Mouse (Mus musculus) Muller cell, postnatal 12 days (primary cell): Measurements from ENCODE around the gene Lsamp.
A peak's percentile ranks its signal among the peaks of the same experiment; 100 is the strongest.

Source experiments
- DNase-seq: peaks from one replicate; pipeline ENCODE4 v3.0.0-alpha.2; 2015; ENCODE audit errors: inconsistent ontology term

Gene Lsamp

DNA sequence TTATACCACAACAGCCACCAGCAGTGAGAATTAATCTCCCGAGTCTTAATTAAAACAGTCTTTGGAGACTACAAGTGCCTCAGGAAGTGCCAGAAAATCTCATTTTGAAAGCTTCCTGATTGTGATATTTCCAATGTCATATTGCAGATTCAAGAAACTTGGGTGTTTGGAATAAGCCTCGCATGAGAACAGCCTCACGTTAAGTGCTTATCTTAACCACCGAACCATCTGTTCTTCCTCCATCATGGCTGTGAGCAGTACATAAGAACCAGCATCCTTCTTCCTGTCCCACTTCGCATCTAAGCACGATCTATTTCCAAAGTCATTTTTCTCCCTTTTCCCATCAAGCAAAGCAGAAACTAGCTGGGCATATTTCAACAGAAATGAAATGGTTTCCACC is 1780.1 kb downstream of the Lsamp start:
- no peak for DNase-seq

DNA sequence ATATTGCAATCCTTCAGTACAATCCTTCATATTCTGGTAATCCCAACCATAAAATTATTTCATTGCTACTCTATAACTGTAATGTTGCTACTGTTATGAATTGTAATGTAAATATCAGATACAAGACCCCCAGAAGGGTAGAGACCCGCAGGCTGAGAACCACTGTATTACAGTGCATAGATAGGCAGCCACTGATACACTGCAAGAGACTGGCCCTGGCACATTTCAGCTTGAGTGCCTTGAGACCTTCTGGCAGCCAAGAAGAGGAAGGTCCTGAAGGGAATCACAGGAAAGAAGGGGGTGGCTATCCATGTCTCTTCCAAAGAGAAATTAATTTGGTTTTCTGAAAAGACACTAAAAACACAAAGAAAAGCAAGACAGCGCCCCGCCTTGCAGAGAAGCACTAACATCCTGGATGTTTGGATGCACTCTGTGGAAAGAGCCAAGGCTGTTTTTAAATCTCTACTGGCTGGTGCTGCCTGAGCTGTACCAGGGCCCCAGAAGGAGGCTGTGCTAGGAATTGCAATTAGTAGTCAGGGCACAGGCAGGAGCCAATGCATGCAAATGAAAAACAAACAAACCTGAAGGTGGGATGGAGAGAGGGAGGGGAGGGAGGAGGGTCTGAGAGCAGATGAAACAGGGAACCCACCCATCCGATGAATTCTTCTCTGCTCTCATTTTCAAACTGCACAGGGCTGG is 1787.4 kb downstream of the Lsamp start:
- no peak for DNase-seq

DNA sequence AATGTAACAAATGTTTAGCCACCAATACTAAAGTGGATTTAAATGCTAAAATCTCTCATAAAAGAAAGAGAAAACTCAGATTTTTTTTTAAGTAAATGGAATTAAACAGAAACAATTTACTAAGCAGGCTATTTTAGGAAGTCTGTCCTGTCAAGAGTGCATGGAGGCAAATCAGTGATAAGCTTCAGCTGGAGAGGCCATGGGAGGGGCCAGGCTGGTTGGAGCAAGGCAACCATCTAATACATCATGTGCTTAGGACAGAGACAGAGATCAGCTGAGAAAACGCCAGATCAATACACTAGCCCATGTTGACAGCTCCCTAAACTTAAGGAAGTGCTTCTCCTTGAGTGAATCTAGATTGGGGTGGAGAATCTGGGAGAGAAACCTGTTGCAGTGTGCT is 1793.4 kb downstream of the Lsamp start:
- DNase-seq: no peak

DNA sequence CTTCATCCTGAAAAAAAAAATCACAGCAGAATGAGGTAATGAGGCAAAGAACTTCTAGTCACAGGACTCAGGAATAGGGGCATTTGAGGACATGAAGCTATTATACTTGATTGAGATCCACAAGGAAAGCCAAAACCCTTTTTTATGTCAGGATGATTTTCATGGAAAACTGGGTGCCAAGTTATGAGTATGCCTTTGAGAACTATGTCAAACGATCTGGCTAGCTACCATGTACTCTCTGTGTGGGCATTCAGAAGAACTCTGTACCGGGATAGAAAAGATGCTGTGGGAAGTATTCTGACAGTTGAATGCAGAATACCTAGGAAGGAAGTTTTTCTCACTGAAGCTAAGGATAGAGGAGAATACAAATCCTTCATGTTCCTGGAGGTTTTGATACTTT is 1801.4 kb downstream of the Lsamp start:
- peak; percentile 13 for DNase-seq

DNA sequence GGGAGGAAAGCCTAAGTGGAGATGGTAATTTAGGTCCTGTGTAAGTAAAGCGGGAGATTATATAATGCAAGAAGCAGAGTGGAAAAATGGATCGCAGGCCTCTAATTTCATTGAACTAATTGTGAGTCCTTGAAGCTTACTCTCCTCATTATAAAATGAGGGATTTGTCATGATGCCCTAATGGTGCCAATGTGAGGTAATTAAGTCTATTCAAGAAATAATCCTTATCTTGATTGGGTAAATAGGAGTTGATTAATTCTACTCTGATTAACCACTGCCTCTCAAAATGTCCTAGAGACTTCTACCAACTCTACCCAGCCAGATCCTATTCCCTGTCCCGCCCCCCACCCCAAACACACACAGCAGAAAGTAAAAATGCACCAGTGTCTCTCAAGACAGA is 1802.5 kb downstream of the Lsamp start:
- peak; percentile 25 for DNase-seq

DNA sequence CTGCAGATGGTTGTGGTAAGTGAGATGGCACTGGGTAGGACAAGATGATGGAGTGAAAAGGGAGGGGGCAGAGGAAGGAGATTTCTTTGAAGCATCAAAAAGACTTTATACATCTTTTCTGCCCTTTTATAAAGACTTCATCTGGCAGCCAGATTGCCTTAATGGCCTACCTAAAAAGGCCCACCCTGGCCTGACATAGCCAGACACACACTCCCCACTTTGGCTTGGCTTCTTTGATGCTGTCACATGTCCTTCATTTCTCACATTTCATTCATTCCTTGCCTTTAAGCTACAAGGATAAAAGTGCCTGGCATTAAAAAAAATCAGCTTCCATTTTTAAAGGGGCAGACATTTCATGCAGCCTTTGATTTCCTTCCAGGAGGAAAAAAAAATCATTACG is 1803.0 kb downstream of the Lsamp start:
- DNase-seq: peak; percentile 3

DNA sequence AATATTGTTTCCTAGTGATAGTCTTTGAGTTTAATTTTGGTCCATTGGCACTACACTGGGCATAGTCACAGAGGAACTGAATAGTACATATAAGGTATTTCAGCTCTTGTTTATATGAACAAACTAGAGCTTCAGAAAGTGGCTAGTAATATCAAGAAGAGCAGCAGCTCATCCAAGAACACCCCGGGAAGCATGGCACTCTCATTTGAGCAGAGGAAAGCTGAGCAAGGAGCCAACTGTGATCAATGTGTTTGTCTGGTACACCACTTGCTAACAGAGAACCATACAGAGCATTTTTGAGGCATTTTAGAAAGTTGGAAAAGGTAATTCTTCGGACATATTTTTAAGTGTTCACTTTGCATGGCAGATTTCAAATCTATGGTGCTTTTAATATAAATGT is 1805.9 kb downstream of the Lsamp start:
- no peak for DNase-seq

DNA sequence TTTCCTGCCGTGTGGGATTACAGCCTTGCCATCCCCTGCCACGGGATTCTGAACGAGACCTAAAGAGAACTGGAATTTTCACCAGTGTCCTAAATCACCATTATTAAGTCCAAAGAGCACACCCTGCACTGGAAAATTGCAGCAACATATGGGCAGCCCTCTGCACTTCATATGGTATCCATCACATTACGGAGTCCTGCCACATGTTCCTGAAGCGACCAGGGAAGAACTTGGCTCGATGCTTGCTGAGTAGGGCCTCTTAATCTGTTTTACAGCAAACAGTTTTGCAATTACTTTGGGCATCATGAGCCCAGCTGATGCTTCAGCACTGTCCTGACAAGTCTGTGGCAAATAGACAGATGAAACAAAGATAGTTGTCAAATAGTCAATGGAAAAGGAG is 1836.2 kb downstream of the Lsamp start:
- no peak for DNase-seq

DNA sequence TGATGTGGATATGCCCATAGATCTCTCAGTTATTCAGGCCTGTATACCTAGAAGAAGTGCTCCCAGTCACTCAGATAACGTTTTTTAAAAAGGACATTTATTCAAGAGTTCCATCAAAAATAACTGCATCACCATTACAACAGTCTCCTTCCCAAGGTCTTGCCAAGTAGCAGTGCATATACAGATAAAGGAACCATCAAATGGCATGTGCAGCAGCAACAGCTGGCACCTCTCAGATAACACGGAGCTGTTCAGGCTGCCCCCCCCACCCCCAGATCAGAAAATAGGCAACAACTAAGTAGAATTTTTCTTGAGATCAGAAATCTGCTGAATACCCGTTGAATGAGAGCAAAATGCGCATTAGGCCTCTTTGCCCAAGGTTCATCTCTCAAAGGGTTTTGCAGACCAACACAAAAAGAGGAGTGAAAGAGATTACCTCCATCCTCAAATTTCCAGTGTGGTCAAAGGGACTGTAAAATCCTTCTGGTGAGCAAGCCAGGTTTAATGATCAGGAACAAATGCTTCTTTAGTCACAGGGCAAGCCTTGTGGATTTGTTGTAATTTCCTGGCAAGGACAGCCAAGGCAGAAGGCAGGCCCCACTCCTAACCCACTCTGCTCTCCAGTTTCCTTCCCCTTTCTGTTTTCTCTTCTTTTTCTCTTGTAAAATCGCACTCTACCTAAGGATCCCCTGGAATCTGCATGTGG is 1842.9 kb downstream of the Lsamp start:
- peak; percentile 44 for DNase-seq

DNA sequence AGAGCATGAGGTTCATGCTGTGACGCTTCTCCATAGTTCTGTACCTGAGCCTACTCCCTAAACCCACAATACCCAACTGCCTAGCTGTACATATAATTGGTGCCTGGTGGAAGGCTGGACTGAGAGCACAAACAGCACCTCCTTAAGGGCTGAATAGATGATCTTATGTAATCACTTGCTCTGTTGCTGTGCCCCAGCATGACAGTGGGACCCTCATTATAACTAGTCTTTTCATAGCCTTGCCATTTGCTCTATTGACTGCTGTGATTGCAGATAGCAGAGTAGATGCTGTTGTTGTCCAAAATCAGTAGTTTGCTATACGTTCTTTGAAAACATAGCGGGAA is 1843.4 kb downstream of the Lsamp start:
- no peak for DNase-seq

DNA sequence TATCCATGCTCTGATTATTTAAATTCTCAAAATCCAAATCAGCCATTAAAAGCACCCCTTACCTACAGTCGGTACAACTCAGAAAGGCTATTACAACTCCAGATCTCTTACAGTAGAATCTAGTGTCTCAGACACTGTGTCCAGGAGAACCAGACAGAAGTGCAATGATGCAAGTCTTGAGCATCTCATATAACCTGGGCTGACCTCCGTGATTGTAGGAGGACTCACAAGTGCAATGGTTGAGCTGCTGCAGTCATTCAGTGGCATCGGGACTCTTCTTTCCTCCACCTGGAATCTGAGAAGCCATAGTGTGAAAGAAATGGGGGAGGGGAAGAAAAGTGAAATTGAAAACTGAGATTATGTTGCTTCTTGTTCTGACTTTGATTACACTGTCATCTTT is 1850.5 kb downstream of the Lsamp start:
- DNase-seq: no peak

DNA sequence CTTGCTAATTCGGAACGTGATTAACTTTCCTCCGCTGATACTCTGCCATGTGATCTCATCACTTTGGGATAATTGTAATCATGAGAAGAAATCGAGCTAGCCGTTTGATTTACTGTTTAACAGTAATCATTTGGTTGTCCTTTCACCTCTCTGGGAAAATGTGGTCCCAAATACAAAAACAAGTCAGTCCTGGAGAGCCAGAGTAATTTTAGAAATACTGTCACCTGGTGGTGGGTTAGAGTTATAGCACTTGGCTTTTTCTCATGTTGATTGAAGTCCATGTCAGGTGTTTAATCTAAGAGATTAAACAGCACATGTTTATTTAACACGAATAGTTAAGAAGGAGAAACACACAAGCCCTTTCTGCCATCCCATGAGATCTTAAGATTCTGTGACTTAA is 1851.6 kb downstream of the Lsamp start:
- peak; percentile 29 for DNase-seq

DNA sequence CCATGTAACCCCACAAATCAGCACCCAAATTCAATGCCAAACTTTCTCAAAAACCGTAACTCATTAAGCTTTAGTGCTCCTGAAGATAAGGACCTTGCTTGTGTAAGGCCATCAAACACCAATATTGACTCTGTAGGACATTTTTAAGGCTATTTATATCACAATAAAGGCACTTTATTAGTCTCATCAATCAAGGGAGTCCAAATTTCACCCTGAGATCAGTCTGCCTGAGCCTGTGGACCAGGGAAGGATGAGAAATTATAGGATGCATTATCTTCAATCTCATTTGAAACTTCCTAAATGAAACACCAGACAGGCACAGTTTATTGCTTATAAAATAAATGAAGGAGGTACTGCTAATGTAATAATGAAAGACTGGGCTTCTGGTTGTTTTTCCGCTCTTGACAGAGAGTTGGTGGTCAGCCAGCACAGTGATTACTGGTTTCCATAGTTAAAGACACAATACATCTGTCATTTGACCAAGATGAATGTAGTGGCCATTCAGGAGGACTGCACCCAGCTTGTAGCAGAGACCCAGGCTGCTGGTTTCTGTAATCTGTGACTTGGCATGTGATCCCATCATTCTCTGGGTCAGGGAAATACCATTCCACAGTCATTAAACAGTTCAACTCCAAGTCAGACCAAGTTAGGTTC is 1855.7 kb downstream of the Lsamp start:
- peak; percentile 25 for DNase-seq

DNA sequence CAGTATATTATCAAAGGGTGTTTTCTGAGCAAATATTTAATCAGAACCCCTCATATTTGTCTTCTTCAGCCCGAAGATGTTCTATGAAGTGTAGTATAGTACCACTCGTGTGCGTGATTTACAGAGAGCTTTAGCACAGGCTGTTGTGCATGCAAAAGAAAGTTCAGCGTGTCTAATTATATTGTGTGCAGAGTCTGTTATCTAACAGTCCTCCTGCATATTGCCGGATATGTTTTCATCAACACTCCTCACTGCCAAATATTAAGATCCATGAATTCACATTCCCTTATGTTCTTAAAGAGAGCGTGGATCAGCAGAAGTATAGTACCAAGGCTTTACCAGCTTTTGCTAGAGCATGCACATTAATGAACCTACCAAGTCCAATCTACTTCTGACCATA is 1862.7 kb downstream of the Lsamp start:
- DNase-seq: no peak

DNA sequence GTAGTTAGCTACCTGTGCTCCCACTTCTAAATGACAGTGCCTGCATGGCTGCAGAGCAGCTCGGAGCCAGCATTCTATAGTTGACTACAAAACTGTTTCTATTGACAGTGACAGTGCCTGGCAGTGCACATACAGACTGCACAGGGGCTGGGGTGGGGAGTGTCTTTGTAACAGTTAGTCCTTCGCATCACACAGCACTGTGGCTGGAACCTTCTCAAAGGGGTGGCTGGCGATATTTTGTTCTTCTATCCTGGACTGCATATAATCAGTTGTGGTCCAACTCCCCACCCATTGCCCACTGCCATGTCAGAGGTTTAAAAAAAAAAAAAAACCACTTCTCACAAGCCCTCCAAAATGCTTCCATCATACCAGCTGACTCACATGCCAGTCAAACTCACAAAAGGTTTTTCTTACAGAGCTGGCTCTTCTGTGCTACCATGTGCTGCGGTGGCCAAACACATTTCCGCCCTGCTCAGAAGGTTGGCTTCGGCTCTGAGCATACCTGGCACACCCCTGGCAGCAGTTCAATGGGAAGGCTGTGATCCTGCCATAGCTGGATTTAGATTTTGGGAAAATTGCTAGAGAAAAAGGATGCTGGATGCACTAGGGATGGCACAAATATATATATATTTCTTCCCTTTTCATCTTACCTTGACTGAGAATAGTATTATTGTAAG is 1887.9 kb downstream of the Lsamp start:
- no peak for DNase-seq

DNA sequence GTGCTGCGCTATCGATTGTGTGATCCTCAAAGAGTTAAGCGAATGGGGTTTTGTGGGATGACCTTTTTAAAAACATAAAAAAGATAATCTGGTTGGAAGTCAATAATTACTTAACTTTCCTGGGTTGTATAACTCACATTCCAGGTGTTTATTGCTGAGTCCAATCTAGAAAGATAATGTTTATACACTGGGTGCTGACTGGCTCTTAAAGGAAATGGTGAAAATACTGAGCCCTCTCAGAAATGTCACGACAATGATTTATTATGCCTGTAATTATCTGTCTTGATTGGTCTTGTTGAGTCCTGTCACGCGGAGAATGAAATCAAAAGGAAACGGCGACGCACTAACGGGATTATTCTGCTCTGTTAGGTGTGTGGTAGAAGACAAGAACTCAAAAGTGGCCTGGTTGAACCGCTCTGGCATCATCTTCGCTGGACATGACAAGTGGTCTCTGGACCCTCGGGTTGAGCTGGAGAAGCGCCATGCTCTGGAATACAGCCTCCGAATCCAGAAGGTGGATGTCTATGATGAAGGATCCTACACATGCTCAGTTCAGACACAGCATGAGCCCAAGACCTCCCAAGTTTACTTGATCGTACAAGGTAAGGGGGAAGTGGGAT is 1904.5 kb downstream of the Lsamp start:
- DNase-seq: peak; percentile 32

DNA sequence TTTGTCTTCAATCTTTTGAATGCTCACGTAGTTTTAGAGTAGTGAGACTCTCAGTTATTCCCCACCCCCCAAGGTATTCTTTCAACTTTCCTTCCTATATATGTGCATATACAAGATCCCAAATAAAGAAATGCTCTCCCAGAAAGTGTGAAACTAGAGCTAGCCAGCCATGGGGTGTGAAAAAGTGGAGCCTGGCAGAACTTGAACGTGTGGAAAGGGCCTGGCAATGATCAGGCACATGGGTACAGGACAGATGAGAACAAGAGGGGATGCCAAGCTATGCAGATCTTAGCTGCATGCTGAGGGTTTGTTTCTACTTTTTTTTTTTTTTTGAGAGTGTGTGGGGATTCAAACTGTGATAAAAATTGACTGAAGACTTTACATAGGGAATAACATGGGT is 1916.6 kb downstream of the Lsamp start:
- no peak for DNase-seq

DNA sequence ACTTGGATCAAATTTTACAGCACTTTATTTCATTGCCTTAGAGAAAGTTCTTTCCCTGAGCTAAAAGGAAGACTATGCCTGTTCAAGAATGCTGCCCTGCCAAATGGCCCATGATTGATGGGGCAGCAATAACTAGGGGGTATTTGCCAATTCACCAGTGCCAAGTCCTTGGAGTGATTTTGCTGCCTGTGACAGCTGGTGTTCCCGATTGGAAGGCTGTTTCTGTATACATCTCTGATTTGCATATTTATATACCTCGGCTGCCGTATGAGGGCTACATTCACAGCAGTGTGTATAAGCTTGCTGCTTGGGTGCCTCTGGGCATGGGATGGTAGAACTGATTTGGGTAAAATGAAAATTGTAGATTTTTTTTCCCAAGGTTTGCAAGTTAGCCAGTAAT is 1919.5 kb downstream of the Lsamp start:
- peak; percentile 12 for DNase-seq

DNA sequence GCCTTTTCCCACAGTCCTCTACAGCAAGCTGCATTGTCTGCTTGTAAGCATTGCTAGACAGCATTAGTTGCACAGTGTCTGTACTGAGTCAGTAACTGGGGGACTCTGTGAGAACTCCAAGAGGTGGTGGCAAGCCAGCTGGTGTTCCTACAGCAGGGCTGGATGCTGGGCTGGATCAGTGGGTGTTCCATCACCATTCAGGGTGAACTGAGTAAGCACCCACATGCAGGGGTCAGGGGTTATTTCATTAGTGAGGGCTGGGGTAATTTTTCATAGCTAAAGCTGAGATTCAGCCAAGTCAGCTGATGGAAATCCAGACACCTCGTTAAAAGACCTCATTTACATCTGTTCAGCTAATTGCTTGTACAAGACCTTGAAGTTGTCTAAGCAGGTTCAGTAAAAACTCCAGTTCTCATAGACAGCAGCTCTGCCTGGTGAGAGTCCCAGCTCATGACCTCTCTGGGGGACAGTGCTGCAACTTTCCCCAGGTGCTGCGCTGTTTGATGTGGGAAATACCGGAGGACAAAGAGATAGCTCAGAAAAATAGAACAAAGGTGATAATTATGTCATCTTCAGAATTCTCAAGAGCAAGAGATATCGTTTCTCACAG is 1928.5 kb downstream of the Lsamp start:
- no peak for DNase-seq

DNA sequence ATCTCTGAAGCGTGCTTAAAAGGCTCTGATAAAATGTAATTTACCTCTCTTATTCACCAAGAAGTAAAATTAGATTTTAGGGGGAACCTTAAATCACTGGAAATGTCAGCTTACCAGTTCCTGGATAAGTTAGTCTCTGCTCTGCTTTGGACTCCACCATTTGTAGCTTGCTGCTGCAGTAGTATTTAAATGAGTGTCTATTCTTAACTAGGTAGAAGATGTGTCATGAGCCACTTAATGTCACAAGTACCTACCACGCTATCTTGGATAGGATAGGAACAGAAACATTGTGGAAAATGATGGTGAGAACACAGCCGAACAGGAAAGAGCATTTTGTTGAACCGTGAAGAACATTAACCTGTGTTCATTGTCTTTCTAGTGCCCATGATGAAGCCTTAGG is 1929.2 kb downstream of the Lsamp start:
- DNase-seq: no peak

DNA sequence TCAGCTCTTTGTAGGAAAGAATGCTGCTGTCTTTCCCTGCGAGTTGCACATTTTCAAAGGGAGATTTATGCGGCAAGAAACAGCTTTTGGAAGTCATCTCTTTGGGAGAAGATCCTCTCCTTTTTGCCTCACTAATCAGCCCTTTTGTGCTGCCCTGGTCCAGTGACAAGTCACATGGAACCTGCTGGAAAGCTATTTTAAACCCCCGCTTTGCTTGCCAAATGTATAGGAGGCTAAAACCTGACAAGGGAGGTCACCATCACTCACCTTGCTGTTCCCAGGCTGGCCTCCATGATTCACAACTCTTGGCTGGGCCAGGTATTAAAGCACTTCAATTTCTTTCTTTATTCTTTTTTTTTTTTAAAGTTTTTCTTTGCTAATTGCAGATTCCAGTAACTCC is 1932.2 kb downstream of the Lsamp start:
- DNase-seq: no peak
